Mouse (Mus musculus): Measurements from ENCODE around the gene Cracr2b. TPM values are rescaled to one million over a fixed set of nuclear protein-coding genes. Genes with fewer than 3 reads are reported as not detected.

Gene Cracr2b
- polyA plus RNA-seq, 1 experiment from 2014 or later = 7.7 TPM

DNA sequence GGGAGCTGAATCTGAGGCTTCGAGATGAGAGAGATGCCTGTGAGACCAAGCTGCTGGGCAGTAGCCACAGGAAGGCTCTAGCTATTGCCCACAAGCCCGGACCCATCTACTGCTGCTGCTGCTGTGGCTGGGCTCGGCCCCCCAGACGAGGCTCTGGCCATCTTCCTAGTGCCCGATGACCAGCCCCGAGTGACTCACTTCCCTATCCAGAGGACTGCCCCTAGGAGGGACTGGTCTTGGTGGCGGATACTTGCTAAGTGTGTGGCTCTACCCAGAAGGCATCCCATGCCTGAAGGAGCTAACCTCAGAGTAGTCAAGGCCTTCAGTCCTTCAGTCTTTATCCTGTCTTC, 5.1 kb downstream of the Cracr2b start:
- Histone ChIP-seq H3K4me1 (replicated peaks) (peaks cover 63% of the 10 kb centered on the region), H3K4me3 (replicated peaks) (no peak overlapping the region), H3K9me3 (no peaks in the 10 kb centered on the region), H3K4me2 (no peak overlapping the region), H3K27ac (peak overlapping the region; percentile 41; the same call in 1 of the 2 replicates), H3K27me3 (peaks cover 56% of the 10 kb centered on the region), H3K9ac (replicated peaks) (no peak overlapping the region), H3K36me3 (peaks cover 19% of the 10 kb centered on the region)
- 69% methylated on average over 7 of the region's 7 CpGs for WGBS
- ATAC-seq (ENCODE audit: insufficient number of reproducible peaks, insufficient read depth, low FRiP score, low TSS enrichment, low read depth) = no peak

DNA sequence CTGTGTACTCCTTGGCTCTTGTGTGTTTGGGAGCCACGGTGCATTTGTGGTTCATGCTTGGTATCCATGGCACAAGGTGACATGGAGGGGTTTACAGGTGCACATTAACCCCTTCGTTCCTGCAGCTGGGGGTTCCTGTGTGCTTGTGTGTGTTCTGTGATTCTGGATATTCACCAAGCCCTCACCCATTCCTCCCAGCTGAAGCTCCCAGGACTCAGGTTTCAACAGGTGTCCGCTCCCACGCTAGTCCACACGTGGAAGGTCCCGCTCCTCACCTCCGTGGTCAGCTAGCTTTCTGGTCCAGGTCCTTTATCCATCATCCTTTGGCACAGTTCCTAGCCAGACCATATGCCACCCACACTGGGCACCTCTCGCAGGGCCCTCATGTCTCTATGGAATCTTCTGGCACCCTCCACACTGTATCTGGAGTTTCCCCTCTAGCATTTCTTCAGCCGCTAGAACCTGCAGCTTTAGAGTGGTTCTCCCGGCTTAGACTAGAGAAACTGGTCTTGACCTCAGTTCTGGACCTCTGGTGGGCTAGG, 5.8 kb downstream of the Cracr2b start:
- H3K4me1 ChIP-seq (replicated peaks) = peaks cover 59% of the 10 kb centered on the region
- H3K27me3 ChIP-seq = peaks cover 49% of the 10 kb centered on the region
- H3K4me2 ChIP-seq = peak overlapping the region; percentile 86
- peak overlapping the region; percentile 82; the same call in 1 of the 2 replicates for H3K27ac ChIP-seq
- peak overlapping the region; percentile 79 for H3K9ac ChIP-seq (replicated peaks)
- ATAC-seq (ENCODE audit: insufficient number of reproducible peaks, insufficient read depth, low FRiP score, low TSS enrichment, low read depth) = no peak
- H3K4me3 ChIP-seq (replicated peaks) = peak overlapping the region; percentile 75
- WGBS = 55% methylated on average over 10 of the region's 10 CpGs
- H3K9me3 ChIP-seq = no peaks in the 10 kb centered on the region
- H3K36me3 ChIP-seq = peaks cover 25% of the 10 kb centered on the region

DNA sequence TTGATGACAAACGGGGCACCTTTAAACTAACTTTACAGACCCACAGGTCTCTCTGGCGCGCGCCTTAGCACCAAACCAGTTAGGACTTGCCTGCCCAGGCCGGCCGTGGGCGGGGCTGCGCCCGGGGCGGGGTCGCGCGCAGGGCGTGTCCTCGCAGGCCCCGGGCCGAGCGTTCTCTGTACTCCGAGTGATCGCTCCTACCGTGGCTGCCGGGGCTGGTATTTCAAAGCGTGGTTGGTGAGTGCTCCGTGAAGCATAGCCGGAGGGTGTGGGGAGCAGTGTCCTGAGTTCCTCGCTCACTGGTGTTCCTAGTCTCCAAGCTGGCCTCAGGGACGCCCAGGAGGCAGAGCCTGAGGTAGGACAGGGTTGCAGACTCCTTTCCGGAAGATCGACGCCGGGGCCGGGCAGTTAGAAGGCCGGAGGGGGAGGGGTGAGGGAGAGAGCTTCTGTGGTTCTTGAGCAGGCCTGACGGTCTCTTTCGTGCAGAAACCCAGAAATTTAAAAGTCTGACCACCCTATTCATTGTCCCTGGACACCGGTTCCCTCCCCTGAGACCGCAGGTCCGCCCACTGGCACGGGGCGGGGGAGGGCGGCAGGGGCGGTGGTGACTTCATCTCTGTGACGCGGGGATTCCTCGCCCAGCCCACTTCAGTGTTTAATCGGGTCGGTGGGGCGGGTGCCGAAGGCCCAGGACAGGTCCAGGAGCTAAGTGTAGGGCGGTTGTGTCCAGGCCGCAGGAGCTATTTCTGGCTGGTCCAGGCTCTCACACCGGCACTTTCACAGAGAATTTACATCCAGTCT, 6.5 kb downstream of the Cracr2b start, which contains the start of gene Cd151:
TSS of gene Cd151 (plus strand) at position 163 of the 801 bp plus-strand sequence.
- 1% methylated on average over 52 of the region's 52 CpGs for WGBS
- Histone ChIP-seq H3K9me3 (no peaks in the 10 kb centered on the region), H3K27ac (peak within 1 kb of the TSS; percentile 82)

DNA sequence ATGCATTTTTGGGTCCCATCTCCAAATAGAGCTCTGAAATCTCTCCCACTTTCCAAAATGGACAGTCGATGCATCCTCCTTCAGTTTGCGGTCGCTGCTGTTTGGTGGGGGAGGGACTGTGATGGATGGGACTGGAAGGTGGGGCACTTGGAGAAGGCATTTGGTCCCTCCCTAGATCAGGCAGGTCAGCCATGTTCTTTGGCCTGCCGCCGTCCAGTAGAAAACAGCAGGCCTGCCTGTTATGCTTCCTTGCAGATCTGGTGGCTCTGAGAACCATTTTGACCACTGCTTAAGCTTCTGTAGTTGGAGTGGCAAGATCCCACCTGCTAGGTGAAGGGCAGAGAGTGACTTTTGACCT, 7.2 kb downstream of the Cracr2b start:
- H3K4me3 ChIP-seq (replicated peaks) = peak overlapping the region; percentile 75
- H3K4me1 ChIP-seq (replicated peaks) = peaks cover 49% of the 10 kb centered on the region
- H3K27ac ChIP-seq = peak overlapping the region; percentile 82
- peaks cover 35% of the 10 kb centered on the region for H3K27me3 ChIP-seq
- H3K9me3 ChIP-seq = no peaks in the 10 kb centered on the region
- peak overlapping the region; percentile 79 for H3K9ac ChIP-seq (replicated peaks)
- 21% methylated on average over 5 of the region's 5 CpGs for WGBS
- peak overlapping the region; percentile 86 for H3K4me2 ChIP-seq
- ATAC-seq (ENCODE audit: insufficient number of reproducible peaks, insufficient read depth, low FRiP score, low TSS enrichment, low read depth) = no peak
- peaks cover 35% of the 10 kb centered on the region for H3K36me3 ChIP-seq

More for the DNA sequence above, 6.5 kb downstream of the Cracr2b start, which contains the start of gene Cd151:
- ATAC-seq (ENCODE audit: insufficient number of reproducible peaks, insufficient read depth, low FRiP score, low TSS enrichment, low read depth) = peak; percentile 67
- H3K4me3 ChIP-seq (replicated peaks) = peak within 1 kb of the TSS; percentile 75
- peaks cover 30% of the 10 kb centered on the region for H3K36me3 ChIP-seq
- H3K4me2 ChIP-seq = peak within 1 kb of the TSS; percentile 86
- H3K4me1 ChIP-seq (replicated peaks) = peaks cover 51% of the 10 kb centered on the region
- peaks cover 42% of the 10 kb centered on the region for H3K27me3 ChIP-seq
- peak within 1 kb of the TSS; percentile 79 for H3K9ac ChIP-seq (replicated peaks)

DNA sequence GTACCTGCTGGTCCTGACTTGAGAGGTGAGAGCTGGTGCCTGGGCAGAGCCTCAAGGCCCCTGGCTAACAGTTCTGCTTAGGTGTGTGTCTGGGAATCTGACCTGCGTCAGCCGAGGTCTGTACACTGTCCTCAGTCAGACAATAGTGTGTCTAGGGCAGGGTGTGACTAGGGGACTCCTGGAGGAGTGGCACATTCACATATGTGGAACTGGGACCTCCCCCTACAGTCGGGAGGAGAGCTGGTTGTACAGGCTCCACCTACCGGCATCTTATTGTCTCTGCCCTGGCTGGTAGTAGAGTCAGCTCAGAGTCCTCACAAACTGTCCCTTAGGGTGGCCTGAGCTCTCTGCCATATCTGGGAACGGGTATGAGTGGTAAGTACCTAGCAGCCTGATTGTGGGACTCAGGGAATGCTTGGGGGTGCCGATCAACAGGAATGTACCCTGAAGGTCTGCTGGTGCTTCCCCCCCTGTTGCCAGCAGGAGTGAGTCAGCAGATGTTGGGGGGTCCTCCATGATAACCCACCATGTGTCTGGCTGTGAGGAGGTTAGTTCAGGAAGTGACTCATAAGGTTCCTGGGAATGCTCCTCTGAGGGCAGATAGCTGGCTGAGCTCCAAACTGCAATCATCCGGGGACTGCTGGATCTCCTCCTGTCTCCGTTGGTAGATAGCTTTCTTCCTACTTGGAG, 7.8 kb downstream of the Cracr2b start:
- ATAC-seq (ENCODE audit: insufficient number of reproducible peaks, insufficient read depth, low FRiP score, low TSS enrichment, low read depth) = peak; percentile 63; the same call in 1 of the 2 replicates
- Histone ChIP-seq H3K9me3 (no peaks in the 10 kb centered on the region), H3K4me2 (peak overlapping the region; percentile 86), H3K36me3 (peaks cover 35% of the 10 kb centered on the region), H3K27me3 (peaks cover 29% of the 10 kb centered on the region), H3K4me3 (replicated peaks) (peak overlapping the region; percentile 75), H3K27ac (peak overlapping the region; percentile 82), H3K9ac (replicated peaks) (peak overlapping the region; percentile 79), H3K4me1 (replicated peaks) (peaks cover 54% of the 10 kb centered on the region)
- 16% methylated on average over 8 of the region's 8 CpGs for WGBS

DNA sequence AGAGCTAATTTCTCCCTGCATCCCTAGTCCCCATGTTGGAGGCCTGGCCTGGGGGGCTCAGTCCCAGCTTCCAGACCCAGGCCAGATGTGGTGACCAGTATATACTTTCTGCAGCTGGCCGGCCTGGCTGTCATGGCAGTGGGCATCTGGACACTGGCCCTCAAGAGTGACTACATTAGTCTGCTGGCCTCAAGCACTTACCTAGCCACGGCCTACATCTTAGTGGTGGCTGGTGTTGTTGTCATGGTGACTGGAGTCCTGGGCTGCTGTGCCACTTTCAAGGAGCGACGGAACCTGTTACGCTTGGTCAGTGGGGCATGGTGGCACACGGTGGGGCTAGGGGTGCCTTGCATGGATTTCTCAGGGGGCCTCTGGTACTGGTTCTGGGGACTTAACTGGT, 8.5 kb downstream of the Cracr2b start:
- no peaks in the 10 kb centered on the region for H3K9me3 ChIP-seq
- ATAC-seq (ENCODE audit: insufficient number of reproducible peaks, insufficient read depth, low FRiP score, low TSS enrichment, low read depth) = no peak
- H3K27ac ChIP-seq = peak overlapping the region; percentile 82; the same call in 1 of the 2 replicates
- peak overlapping the region; percentile 86 for H3K4me2 ChIP-seq
- H3K4me3 ChIP-seq (replicated peaks) = peak overlapping the region; percentile 75
- H3K27me3 ChIP-seq = peaks cover 22% of the 10 kb centered on the region
- peaks cover 35% of the 10 kb centered on the region for H3K36me3 ChIP-seq
- H3K9ac ChIP-seq (replicated peaks) = peak overlapping the region; percentile 79; the same call in 1 of the 2 replicates
- peaks cover 58% of the 10 kb centered on the region for H3K4me1 ChIP-seq (replicated peaks)
- 88% methylated on average over 6 of the region's 6 CpGs for WGBS

DNA sequence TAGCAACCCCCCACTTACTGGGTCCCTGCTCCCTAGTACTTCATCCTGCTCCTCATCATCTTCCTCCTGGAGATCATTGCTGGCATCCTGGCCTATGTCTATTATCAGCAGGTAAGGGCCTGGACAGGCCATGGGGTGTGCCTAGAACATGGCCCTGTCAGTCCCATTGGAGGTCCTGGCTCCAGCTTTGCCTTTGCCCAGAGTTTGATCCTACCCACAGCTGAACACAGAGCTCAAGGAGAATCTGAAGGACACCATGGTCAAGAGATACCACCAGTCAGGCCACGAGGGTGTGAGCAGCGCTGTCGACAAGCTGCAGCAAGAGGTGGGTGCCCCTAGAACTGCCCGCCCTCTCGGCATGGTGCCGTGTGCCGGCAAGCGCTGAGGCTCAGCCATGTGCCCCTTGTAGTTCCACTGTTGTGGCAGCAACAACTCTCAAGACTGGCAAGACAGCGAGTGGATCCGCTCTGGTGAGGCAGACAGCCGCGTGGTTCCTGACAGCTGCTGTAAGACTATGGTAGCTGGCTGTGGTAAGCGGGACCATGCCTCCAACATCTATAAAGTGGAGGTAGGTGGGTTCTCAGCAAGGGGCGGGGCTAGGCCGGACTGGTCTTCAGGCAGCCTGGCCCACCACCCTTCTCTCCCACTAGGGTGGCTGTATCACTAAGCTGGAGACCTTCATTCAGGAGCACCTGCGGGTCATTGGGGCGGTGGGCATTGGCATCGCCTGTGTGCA, 9.2 kb downstream of the Cracr2b start:
- peaks cover 35% of the 10 kb centered on the region for H3K36me3 ChIP-seq
- H3K27me3 ChIP-seq = peaks cover 15% of the 10 kb centered on the region
- no peak overlapping the region for H3K4me3 ChIP-seq (replicated peaks)
- no peak for ATAC-seq (ENCODE audit: insufficient number of reproducible peaks, insufficient read depth, low FRiP score, low TSS enrichment, low read depth)
- H3K4me1 ChIP-seq (replicated peaks) = peaks cover 53% of the 10 kb centered on the region
- 0 out of 2 replicates have a peak overlapping the region, but pooled peaks have one; percentile 86 for H3K4me2 ChIP-seq
- H3K27ac ChIP-seq = no peak overlapping the region
- no peak overlapping the region for H3K9ac ChIP-seq (replicated peaks)
- WGBS = 91% methylated on average over 18 of the region's 18 CpGs
- no peaks in the 10 kb centered on the region for H3K9me3 ChIP-seq

DNA sequence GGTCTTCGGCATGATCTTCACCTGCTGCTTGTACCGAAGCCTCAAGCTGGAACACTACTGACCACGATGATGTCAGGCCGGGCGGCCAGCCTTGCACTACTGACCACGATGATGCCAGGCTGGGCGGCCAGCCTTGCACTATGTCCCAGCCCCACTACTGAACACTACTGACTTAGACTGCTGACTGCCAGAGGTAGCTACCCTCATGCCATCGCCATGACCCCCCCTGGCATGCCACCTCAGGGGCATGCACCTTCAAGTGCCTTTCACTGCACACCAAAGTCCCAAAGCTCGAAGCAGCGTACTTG, 9.7 kb downstream of the Cracr2b start:
- Histone ChIP-seq H3K4me2 (no peak overlapping the region), H3K9ac (replicated peaks) (no peak overlapping the region), H3K4me1 (replicated peaks) (peaks cover 49% of the 10 kb centered on the region), H3K4me3 (replicated peaks) (no peak overlapping the region), H3K27me3 (peaks cover 10% of the 10 kb centered on the region), H3K27ac (no peak overlapping the region), H3K36me3 (peaks cover 35% of the 10 kb centered on the region), H3K9me3 (no peaks in the 10 kb centered on the region)
- ATAC-seq (ENCODE audit: insufficient number of reproducible peaks, insufficient read depth, low FRiP score, low TSS enrichment, low read depth) = no peak
- 95% methylated on average over 10 of the region's 10 CpGs for WGBS

DNA sequence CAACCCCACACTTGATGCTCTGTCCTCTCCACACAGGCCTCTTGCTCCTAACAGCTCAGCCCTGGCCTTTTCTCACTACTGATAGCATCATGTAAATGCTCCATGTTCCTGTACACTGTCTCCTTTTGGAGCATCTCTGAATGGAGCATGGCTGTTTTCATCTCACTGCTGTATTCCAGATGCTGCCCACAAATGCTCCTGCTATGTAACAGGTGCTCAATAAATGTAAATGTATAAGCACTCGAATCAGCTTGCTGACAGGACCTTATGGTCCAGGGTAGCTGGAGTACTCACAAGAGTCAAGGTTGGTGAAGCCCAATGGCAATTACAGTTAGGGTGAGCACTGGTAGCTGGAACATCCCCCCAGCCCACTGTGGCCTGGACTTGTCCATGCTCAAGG, 10.3 kb downstream of the Cracr2b start:
- H3K36me3 ChIP-seq = peaks cover 35% of the 10 kb centered on the region
- peaks cover 50% of the 10 kb centered on the region for H3K4me1 ChIP-seq (replicated peaks)
- no peak overlapping the region for H3K4me2 ChIP-seq
- no peaks in the 10 kb centered on the region for H3K9me3 ChIP-seq
- no peak overlapping the region for H3K9ac ChIP-seq (replicated peaks)
- 0 out of 2 replicates have a peak, but pooled peaks cover 4% of the 10 kb centered on the region for H3K27me3 ChIP-seq
- no peak for ATAC-seq (ENCODE audit: insufficient number of reproducible peaks, insufficient read depth, low FRiP score, low TSS enrichment, low read depth)
- H3K27ac ChIP-seq = no peak overlapping the region
- H3K4me3 ChIP-seq (replicated peaks) = no peak overlapping the region
- 82% methylated on average over 1 of the region's 1 CpGs for WGBS

DNA sequence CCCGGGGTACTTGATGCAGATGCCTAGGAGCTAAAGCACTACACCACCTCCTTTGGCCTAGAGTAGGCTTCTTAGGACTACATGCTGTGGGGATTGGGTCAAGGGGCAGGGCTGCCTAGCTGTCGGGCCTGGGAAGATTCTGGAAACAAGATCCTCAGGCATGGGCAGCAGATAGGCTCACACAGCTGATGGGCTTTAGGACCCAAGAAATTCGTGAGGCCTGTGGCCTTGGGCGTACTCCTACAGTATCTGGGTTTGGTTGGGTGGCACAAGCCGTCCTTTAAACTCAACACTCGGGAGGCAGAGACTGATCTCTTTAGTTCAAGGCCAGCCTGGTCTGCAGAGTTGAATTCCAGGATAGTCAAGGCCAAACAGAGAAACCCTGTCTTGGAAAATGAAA, 11.3 kb downstream of the Cracr2b start:
- Histone ChIP-seq H3K9me3 (no peaks in the 10 kb centered on the region), H3K27me3 (no peaks in the 10 kb centered on the region), H3K36me3 (peaks cover 35% of the 10 kb centered on the region), H3K9ac (replicated peaks) (no peak overlapping the region), H3K4me2 (no peak overlapping the region), H3K4me3 (replicated peaks) (no peak overlapping the region), H3K27ac (no peak overlapping the region), H3K4me1 (replicated peaks) (peaks cover 53% of the 10 kb centered on the region)
- no peak for ATAC-seq (ENCODE audit: insufficient number of reproducible peaks, insufficient read depth, low FRiP score, low TSS enrichment, low read depth)
- 84% methylated on average over 6 of the region's 6 CpGs for WGBS

DNA sequence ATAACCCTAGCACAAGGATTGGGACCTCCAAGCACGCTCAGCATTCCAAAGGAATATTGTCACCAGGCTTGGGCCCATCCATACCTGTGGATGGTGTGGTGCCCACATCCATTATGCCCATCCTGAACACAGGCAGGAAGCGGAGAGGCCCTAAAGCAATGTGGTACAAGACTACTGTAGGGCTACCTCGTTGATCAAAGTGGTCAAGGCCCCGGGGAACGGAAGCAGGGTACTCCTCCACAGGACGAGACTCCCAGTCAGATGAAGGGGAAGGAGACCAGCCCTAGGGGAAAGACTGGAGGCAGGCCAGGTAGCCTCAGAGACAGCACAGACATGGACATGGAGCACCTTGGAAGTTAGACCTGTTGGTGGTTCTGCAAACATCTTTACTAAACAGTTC, 11.9 kb downstream of the Cracr2b start:
- Histone ChIP-seq H3K4me2 (no peak overlapping the region), H3K36me3 (peaks cover 35% of the 10 kb centered on the region), H3K4me1 (replicated peaks) (peaks cover 58% of the 10 kb centered on the region), H3K9ac (replicated peaks) (no peak overlapping the region), H3K27me3 (no peaks in the 10 kb centered on the region), H3K4me3 (replicated peaks) (no peak overlapping the region), H3K9me3 (no peaks in the 10 kb centered on the region), H3K27ac (no peak overlapping the region)
- no peak for ATAC-seq (ENCODE audit: insufficient number of reproducible peaks, insufficient read depth, low FRiP score, low TSS enrichment, low read depth)
- WGBS = 84% methylated on average over 6 of the region's 6 CpGs

All from limb, embryonic 12.5 days (tissue).